Mouse (Mus musculus): ENCODE measurements around the gene Olfr223.

GRCm38 (mm10) chr11:59639957-59640643 lies 47.0 kb upstream of the Olfr223 start:
- TF ChIP-seq CTCF (conservative IDR thresholded peaks at IDR 0.05; ENCODE audit: insufficient read depth, insufficient read length, low read depth, low read length) (no peak), POLR2A (IDR thresholded peaks at IDR 0.05; ENCODE audit: low read depth, low read length) (no peak)
